Mouse (Mus musculus): ENCODE results near the gene Fan1.

Fan1 gene

GRCm38 (mm10) chr7:64373830-64374562, at the start of gene Fan1:
TSS of gene Fan1 (minus strand) at chr7:64374095.
- DNase-seq (ENCODE audit: extremely low read depth, insufficient read length, low spot score): peak; percentile 82

- DNase-seq (ENCODE audit: extremely low read depth, insufficient read length, low spot score): no peak
These were observed 30.1 kb upstream of the Fan1 start for GRCm38 (mm10) chr7:64403989-64404388.

- DNase-seq (ENCODE audit: extremely low read depth, insufficient read length, low spot score): no peak
These were observed 28.6 kb upstream of the Fan1 start for GRCm38 (mm10) chr7:64402452-64402851.

GRCm38 (mm10) chr7:64400725-64401124, 26.8 kb upstream of the Fan1 start:
- DNase-seq (ENCODE audit: extremely low read depth, insufficient read length, low spot score): no peak

GRCm38 (mm10) chr7:64392819-64393151, 18.9 kb upstream of the Fan1 start:
- DNase-seq (ENCODE audit: extremely low read depth, insufficient read length, low spot score): no peak

- peak; percentile 99 for DNase-seq (ENCODE audit: extremely low read depth, insufficient read length, low spot score)
These were observed 18.4 kb upstream of the Fan1 start, which contains the start of the genes Mphosph10 and Mcee for GRCm38 (mm10) chr7:64392122-64392818. TSS of gene Mphosph10 (minus strand) at chr7:64392268. TSS of gene Mcee (plus strand) at chr7:64392607.

- no peak for DNase-seq (ENCODE audit: extremely low read depth, insufficient read length, low spot score)
These were observed 17.6 kb upstream of the Fan1 start for GRCm38 (mm10) chr7:64391479-64391878.

- no peak for DNase-seq (ENCODE audit: extremely low read depth, insufficient read length, low spot score)
These were observed 607 bp downstream of the Fan1 start for GRCm38 (mm10) chr7:64373147-64373829.

GRCm38 (mm10) chr7:64371940-64372878, 1.7 kb downstream of the Fan1 start:
- no peak for DNase-seq (ENCODE audit: extremely low read depth, insufficient read length, low spot score)

- DNase-seq (ENCODE audit: extremely low read depth, insufficient read length, low spot score): no peak
These were observed 4.1 kb downstream of the Fan1 start for GRCm38 (mm10) chr7:64369841-64370240.

- DNase-seq (ENCODE audit: extremely low read depth, insufficient read length, low spot score): no peak
These were observed 8.0 kb downstream of the Fan1 start for GRCm38 (mm10) chr7:64365863-64366262.

GRCm38 (mm10) chr7:64360586-64360945, 13.3 kb downstream of the Fan1 start:
- no peak for DNase-seq (ENCODE audit: extremely low read depth, insufficient read length, low spot score)

GRCm38 (mm10) chr7:64359943-64360585, 13.8 kb downstream of the Fan1 start:
- DNase-seq (ENCODE audit: extremely low read depth, insufficient read length, low spot score): peak; percentile 56

- no peak for DNase-seq (ENCODE audit: extremely low read depth, insufficient read length, low spot score)
These were observed 15.2 kb downstream of the Fan1 start for GRCm38 (mm10) chr7:64358666-64359065.

- no peak for DNase-seq (ENCODE audit: extremely low read depth, insufficient read length, low spot score)
These were observed 16.5 kb downstream of the Fan1 start for GRCm38 (mm10) chr7:64357405-64357804.

GRCm38 (mm10) chr7:64356661-64357060, 17.2 kb downstream of the Fan1 start:
- no peak for DNase-seq (ENCODE audit: extremely low read depth, insufficient read length, low spot score)

- no peak for DNase-seq (ENCODE audit: extremely low read depth, insufficient read length, low spot score)
These were observed 19.7 kb downstream of the Fan1 start for GRCm38 (mm10) chr7:64354206-64354605.

GRCm38 (mm10) chr7:64351087-64351486, 22.8 kb downstream of the Fan1 start:
- no peak for DNase-seq (ENCODE audit: extremely low read depth, insufficient read length, low spot score)

GRCm38 (mm10) chr7:64349147-64349861, 24.6 kb downstream of the Fan1 start:
- peak; percentile 61 for DNase-seq (ENCODE audit: extremely low read depth, insufficient read length, low spot score)

All from 3134 (cell line).